Mouse (Mus musculus) spleen, postnatal 10 days (tissue): Measurements from ENCODE around the gene Sowaha.

Experiments
- DNase-seq, 2 experiments: peaks; one replicate each; pipeline ENCODE4 v3.0.0; 2021 to 2022; ENCODE audit warnings: low spot score in 2 of 2

Gene Sowaha

DNA sequence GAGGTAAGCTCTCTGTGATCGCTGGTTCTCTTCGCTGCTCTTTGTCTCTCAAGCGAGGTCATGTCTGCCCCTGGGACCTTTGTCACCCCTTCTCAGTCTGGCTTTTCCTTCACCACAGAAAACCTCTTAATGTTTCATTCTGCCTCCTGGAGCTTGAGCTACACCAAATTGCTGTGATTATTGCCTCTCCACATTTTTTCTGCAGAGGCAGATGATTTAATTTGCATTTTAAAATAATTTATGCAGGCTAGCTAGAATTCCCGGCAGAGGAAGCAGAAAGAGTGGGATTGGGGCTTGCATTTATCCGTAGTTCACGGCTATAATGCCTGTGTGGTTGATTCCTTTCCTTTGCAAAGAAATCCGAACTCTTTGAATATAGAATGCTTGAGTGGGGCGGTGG lies 4.5 kb downstream of the Sowaha start:
- DNase-seq: no peak

DNA sequence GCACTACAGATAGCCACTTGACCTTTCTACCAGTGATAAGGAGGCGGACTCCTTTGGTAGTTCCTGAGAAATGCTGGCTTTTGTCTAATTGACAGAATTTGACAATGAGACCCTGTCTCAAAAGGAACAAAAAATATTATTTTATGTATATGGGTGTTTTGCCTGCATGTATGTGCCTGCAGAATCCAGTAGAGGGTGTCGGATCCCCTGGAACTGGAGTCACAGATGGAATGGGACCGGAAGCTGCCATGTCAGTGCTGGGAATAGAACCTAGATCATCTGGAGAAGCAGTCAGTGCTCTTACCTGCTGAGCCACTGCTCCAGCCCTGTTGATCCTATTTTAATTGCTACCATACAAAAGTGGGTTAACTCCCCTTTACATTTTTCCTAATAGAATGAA lies 7.4 kb downstream of the Sowaha start:
- no peak for DNase-seq

DNA sequence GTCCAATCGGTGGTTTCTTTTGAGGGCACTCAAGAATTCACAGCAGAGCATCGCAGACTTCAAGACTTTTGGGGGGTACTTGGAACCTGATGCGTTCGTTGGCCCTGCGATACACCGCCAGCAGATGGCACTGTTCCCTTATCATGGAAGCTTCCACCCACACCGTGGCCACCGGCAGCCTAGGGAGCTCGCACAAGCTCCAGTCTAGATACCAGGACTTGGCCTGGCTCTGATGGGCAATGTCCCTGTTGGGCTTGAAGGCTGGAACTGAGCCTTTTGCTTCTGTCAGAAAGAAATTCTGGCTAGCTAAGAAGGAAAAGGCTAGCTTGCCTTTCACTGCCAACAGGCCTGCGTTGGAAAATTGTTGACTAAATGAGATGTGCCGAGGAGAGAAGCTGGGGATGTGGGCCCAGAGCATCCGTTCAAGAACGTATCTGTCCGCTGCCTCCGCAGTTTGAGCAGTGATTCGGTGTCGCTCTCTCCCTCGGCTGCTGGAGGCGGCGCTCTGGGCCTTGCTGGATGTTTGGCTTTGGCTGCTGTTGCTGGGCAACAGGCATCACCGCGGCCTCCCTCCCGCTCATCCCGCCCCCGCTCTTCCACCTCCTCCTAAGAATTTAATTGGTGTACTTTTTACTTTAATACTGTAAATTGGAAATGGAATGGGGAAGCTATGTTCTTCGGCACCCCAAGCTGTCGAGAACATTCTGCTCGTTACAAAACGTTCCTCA lies 9.9 kb downstream of the Sowaha start, which contains the start of gene Gm9837:
Gm9837 (minus strand) TSS at position 512 of the 728 bp plus-strand sequence.
- DNase-seq: peak; percentile 91 to 94

DNA sequence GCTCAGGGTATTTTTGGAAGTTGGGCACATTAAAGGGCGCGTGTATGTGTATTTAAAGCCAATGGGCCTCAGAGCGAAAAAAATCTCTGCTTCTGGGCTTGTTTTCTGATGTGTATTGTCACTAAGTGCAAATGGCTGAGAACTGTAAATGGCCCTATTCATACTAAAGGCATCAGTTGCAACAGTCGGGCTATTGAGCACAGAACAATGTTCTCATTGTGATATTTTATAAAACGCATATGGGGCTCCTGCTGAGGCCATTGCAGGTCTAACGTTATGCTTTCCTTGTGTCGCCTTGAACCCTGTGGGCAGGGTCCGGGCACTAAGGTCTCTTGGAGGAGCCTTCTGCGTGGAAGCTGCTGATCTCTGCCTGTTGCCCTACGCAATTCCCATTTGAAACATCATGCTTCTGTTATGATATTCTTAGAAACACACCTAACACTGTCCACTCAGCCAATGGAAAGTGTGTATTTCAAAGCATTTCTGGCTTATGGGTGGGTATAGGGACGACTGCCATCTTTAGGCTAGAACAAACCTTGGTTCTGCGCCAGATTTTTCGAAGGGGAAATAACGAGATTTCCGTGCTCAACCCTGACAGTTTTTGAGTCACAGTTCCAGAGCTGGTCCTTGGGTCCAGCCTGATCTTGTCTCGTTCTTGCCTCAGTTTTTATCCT lies 10.6 kb downstream of the Sowaha start:
- no peak for DNase-seq

GRCm38 (mm10) chr11:53466231-53466971 lies 13.7 kb downstream of the Sowaha start:
- peak; percentile 38 to 77 for DNase-seq

- no peak for DNase-seq
Measured at GRCm38 (mm10) chr11:53463551-53464424, 16.3 kb downstream of the Sowaha start.

DNA sequence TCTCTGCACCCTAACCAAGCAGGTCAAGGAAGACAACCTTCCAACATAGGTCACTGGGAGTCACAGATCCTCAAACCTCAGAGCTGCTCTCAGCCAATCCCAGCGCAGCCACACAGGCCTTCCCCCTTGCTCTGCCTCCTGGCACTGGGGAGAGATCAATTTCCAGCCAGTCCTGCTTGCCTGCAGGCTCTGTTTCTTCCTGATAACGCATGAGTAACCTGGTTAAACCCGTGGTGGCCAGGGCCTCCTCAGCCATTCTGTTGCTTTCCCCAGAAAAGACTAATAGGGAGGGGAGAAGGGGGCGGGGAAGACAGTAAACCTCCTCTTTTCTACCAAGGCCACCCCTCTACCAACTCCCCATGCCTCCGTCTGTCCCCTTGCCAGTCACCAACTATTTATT lies 18.3 kb downstream of the Sowaha start:
- DNase-seq: no peak

GRCm38 (mm10) chr11:53460192-53460591 lies 19.9 kb downstream of the Sowaha start:
- no peak for DNase-seq

DNA sequence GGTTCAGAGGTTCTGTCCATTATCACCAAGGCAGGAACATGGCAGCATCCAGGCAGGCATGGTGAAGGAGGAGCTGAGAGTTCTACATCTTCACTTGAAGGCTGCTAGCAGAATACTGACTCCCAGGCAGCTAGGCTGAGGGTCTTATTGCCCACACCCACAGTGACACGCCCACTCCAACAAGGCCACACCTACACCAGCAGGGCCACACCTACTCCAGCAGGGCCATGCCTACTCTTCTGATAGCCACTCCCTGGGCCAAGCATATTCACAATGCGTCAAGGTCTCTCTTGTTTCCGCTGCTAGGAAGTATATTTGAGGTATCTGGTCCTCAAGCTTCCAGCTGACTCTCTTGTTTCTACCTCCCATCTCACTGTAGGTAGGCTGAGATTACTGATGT lies 21.1 kb downstream of the Sowaha start:
- no peak for DNase-seq

DNA sequence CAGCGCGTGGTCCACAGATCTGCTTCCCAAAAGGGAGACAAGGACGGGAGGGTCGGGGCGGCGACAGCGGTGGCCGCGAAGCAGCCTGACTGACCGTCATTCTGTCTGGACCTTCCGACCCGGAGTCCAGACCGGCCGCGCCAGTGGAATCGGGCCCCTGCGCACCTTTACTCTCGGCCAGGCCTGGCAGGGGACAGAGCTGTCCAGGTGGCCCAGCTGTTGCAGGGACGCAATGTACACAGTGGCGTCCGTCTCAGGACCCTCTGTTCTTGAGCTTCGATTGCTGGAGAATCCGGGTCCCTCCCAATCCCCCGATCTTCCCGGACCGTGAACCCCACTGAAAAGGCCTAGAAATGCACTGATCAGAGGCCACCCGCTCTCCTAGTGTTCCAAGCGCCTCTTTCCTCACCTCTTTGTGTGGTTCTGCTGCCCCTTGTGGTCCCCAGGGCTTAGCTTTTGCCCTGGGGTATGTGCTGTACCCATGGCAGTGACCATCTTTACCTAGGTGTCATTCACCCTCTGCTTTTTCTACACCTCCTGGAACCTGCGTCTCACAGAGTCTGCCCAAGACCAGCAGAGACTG lies 22.6 kb downstream of the Sowaha start:
- no peak for DNase-seq

DNA sequence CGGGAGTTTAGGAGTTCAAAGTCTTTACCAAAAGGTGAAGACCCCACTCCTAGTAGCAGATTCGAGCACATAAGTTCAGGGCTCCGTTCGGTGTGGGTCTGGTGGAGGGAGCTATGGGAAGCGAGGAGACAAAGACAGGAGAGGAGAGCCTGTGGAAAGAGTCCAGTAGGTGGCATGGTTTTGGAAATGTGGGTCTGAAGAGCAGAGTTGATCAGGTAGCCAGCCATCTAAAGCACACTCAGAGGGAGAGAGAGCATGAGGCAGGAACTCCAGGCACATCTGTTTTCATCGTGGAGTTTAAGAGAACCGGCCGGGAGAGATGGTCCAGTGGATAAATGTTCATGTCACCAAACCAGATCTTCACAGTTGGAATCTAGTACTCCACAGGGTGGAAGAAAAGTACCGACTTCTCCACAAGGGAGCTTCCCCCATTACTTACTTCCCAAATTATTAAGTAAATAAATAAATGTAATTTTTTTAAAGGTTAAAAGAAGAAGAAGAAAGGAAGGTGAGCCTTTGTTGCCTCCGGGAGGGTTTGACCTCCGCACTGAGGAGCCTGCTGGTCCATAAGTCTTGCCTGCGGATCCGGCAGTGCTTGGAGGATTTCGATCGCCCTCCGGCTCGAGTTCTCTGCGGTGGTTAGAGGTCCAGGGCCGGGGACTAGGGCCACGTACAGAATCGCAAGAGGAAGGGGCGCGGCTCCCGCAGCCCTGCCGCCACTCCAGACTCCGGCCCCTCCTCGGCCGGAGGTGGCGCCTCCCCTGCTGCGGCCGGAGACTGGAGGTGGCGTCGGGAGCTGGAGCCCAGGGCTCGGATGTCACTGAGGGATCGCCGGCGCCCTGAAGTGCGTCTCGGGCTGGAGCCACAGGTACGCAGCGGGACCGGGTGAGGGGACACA lies 23.4 kb downstream of the Sowaha start, which contains the start of the genes Gm10447 and Shroom1:
Gm10447 (minus strand) TSS at position 637 of the 898 bp plus-strand sequence.
Shroom1 (plus strand) TSS at position 732 of the 898 bp plus-strand sequence.
- peak in 1 of 2 experiments; percentile 21 for DNase-seq

- DNase-seq: no peak
Measured at GRCm38 (mm10) chr11:53453031-53453430, 27.0 kb downstream of the Sowaha start.

DNA sequence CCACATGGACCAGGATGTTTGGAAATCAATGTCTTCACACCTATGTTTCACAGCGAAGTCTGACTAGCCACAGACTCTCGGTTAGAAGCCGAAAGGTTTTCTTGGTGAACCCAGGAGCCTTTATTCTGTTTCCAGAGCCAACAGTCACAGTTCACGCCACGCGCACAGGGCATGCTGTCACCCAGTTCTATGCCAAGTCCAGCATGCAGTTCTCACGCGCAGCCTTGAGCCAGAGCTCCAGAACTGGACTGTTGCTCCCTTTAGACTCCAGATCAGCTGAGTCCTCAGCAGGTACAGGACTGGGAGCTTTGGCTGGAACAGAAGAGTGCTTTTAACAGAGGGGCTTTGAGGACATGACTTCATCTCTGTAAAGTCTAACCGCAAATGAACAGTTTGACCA lies 27.7 kb downstream of the Sowaha start:
- DNase-seq: no peak

DNA sequence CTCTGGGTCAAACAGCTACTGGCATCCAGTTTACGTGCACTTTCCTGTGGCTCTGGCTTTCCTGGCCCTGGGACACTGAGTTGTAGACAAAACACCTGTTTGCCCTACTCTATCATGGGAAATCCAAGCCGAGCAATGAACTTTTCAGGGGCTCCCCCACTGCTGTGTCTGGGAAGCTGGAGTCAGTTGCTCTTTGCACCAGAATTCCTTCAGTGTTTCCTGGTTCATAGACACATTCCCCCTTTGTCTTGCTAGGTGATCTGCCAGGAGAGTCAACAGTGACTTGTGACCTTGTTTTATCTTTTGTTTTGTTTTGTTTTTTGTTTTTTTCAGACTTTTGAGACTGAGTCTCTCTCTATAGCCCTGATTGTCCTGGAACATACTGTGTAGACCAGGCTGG lies 28.7 kb downstream of the Sowaha start:
- no peak for DNase-seq

- no peak for DNase-seq
Measured at GRCm38 (mm10) chr11:53450070-53450705, 29.9 kb downstream of the Sowaha start.

GRCm38 (mm10) chr11:53448529-53448928 lies 31.5 kb downstream of the Sowaha start:
- no peak for DNase-seq

DNA sequence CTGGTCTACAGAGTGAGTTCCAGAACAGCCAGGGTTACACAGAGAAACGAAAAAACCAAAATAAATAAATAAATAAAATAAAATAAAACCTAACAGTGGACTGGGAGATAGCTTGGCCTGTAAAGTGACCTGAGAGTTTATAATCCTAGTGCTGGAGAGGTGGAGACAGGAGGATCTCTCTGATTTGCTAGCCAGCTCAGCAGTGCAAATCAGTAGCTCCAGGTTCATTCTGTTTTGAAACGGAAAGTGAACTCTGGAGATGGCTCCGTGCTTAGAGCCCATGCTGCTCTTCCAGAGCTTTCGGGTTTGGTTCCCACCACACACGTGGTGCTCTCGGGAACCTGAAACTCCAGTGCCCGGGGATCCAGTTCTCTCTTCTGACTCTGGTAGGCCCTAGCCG lies 32.1 kb downstream of the Sowaha start:
- DNase-seq: no peak

DNA sequence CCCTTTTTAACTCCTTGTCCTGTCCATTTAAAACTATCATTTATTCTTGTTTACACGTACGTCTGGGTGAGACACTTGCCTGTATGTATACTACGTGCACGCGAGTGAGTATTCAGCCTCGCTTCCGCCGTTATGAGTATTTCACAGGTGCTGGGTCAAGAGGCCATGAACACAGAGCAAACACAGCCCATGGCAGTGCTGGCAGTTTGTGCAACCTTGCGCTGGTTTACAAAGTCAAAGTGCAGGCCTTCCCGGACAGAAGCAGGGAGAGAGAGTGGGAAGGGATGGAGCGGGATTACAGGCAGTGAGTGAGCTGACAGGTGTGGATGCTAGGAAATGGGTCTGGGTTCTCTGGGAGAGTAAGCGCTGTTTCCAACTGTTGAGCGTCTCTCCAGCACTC lies 33.9 kb downstream of the Sowaha start:
- DNase-seq: no peak

DNA sequence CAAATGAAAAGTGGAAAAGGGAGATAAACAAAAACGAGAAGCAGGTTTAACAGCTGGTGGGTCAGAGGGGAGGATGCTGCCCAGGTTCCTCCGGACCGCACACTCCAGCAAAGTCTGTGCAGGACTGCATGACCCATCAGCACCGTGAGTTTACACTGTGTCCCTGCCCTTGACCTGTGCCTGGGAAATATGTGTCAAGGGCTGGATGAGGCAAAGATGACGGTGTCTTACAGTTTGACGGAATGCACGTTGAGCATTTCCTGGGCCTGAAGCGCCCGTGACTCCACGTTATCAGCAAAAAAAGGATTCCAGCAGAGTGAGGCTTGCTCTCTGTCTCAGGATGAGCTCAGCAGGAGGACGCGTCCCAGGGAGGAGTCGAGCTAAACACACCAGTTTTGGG lies 34.5 kb downstream of the Sowaha start:
- DNase-seq: no peak

GRCm38 (mm10) chr11:53443861-53444260 lies 36.2 kb downstream of the Sowaha start:
- peak in 1 of 2 experiments; percentile 57 for DNase-seq
